Mouse (Mus musculus) ES-E14 (cell line): ENCODE measurements at regions not wholly inside any gene's neighbourhood (a gene's known extent, or its start where the extent isn't known, plus 50 kb on each side); places are given as distances from the start of the nearest gene placed in this dataset.

Source experiments
- MAFK ChIP-seq: IDR thresholded peaks from 2 replicates; pipeline ENCODE4 v1.6.1; 2014; ENCODE audit warnings: mild to moderate bottlenecking, low read depth, low read length, inconsistent platforms; ENCODE audit not compliant: insufficient read depth
- ZNF384 ChIP-seq: IDR thresholded peaks from 2 replicates; pipeline ENCODE4 v1.6.1; 2012; ENCODE audit warnings: low read depth, low read length, inconsistent platforms

DNA sequence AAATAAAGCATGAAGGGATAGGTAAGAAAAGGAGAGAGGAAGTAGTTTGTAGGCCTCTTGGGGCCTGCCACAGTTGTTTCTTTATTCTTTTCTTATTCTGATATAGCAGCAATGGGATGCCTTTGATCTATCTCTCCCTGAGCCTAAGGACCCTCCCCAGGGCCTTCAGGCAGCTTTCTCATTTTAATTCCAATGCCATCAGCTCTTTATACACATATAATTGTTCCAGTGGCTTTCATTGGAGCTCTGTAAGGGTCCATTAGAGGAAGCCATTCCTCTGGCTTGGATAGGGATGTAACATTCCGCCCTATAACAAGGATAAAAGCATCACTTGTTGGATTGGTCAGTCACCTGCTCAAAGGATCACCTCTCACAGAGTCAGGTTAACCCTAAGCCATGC, 491.6 kb downstream of the Cntn6 start:
- no peak for TF ChIP-seq MAFK
- no peak for TF ChIP-seq ZNF384
